Mouse (Mus musculus) kidney, adult 2 months (tissue): ENCODE measurements around the gene Peak1.

Experiments used
- CTCF ChIP-seq: fragments of 200-500 bp; conservative IDR thresholded peaks from 2 replicates; pipeline ENCODE4 v1.5.1; 2011; ENCODE audit warnings: low read depth, mild to moderate bottlenecking, control low read depth, low read length, moderate library complexity, mixed read lengths; ENCODE audit not compliant: insufficient read depth, insufficient read length
- POLR2A ChIP-seq: fragments of 200-500 bp; IDR thresholded peaks from one replicate; pipeline ENCODE4 v1.6.1; 2011; ENCODE audit warnings: low read depth, low read length, control low read depth

DNA sequence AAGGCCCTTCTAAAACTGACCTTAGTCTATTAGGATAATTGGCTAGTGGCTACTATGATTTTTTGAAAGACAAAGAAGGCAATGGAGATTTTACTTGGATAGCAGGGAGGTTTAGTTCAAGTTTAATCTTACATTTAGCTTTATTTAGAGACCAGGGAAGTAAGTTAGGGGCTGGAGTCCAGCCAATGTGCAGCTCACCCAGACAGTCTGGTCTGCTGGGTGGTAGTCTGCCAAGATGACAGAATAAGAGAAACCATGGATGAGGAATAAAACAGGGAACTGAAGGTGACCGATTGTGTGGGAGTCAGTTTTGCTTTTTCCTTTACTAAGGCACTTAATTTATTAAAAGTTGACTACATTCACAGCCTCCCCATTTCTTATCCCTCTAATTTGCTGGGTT is 200.5 kb downstream of the Peak1 start:
- TF ChIP-seq CTCF (no peak), POLR2A (no peak)
